Mouse (Mus musculus) bone marrow macrophage, adult 2 months (primary cell): ENCODE results near the gene Bcam.

Source experiments
- CTCF ChIP-seq: IDR thresholded peaks from 2 replicates; pipeline ENCODE4 v1.5.1; 2012; ENCODE audit warnings: low read depth, mild to moderate bottlenecking, low read length, moderate library complexity
- POLR2A ChIP-seq: IDR thresholded peaks from 2 replicates; pipeline ENCODE4 v1.6.1; 2012; ENCODE audit warnings: mild to moderate bottlenecking, low read depth, low read length, borderline replicate concordance

DNA sequence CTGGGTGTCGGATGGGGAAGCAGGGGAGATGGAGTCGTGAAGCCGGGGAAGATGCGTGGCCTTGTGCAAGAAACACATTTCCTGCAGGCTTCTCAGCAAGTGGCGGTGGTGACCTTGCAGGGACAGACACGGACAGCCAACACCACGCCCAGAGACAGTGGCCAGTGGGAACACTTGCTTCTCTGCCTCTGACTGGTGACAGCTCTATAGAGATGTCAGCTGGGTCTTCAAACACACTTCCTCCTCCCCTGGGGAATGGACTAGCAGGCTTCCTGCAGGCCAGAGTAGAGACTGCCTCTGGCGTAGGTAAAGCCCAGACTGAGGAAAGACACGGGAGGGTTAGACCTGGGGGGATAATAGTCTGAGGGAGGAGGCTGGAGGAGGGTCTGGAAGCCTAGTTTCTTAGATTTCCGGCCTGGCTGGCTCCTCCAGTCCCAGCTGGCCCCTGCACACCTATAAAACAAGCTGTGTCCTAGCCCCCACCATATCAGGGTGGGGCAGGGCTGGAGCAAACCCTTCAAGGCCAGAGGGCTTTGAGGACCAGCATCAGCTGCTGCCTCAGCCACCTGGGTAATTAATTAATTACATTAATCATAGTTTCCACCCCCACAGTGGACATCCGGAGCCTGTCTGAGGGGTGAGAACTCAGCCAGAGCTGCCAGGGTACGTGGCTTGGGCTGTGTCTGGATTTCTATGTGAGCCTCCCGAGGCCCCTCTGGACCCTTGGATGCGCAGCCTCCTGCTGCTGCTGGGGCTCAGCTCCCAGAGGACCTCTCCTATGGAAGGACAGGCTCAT is 26.0 kb downstream of the Bcam start:
- TF ChIP-seq CTCF (no peak), POLR2A (no peak)
